Mouse (Mus musculus) gonadal fat pad, adult 2 months (tissue): ENCODE measurements at regions not wholly inside any gene's neighbourhood (a gene's known extent, or its start where the extent isn't known, plus 50 kb on each side); places are given as distances from the start of the nearest gene placed in this dataset.

ENCODE experiments used
- DNase-seq: peaks from one replicate; pipeline ENCODE4 v3.0.0-alpha.2; 2012; ENCODE audit warnings: low read depth

- no peak for DNase-seq
These were observed 156.8 kb upstream of the Zfp618 start for GRCm38 (mm10) chr4:62808553-62808950.

GRCm38 (mm10) chr4:62809048-62809447 lies 156.3 kb upstream of the Zfp618 start:
- no peak for DNase-seq

GRCm38 (mm10) chr4:62819889-62820288 lies 145.5 kb upstream of the Zfp618 start:
- no peak for DNase-seq

GRCm38 (mm10) chr4:62821288-62821687 lies 144.1 kb upstream of the Zfp618 start:
- no peak for DNase-seq

GRCm38 (mm10) chr4:62822568-62822967 lies 142.8 kb upstream of the Zfp618 start:
- DNase-seq = no peak

GRCm38 (mm10) chr4:62823082-62823481 lies 142.3 kb upstream of the Zfp618 start:
- no peak for DNase-seq

- DNase-seq = no peak
These were observed 141.7 kb upstream of the Zfp618 start for GRCm38 (mm10) chr4:62823555-62824250.

- DNase-seq = no peak
These were observed 140.8 kb upstream of the Zfp618 start for GRCm38 (mm10) chr4:62824581-62824980.

GRCm38 (mm10) chr4:62825256-62825655 lies 140.1 kb upstream of the Zfp618 start:
- no peak for DNase-seq

GRCm38 (mm10) chr4:62828963-62829362 lies 136.4 kb upstream of the Zfp618 start:
- DNase-seq = no peak

- no peak for DNase-seq
These were observed 131.4 kb upstream of the Zfp618 start for GRCm38 (mm10) chr4:62833944-62834343.

- DNase-seq = no peak
These were observed 128.5 kb upstream of the Zfp618 start for GRCm38 (mm10) chr4:62836875-62837274.

- no peak for DNase-seq
These were observed 114.8 kb upstream of the Zfp618 start for GRCm38 (mm10) chr4:62850526-62850925.

GRCm38 (mm10) chr4:62853335-62853734 lies 112.0 kb upstream of the Zfp618 start:
- no peak for DNase-seq

GRCm38 (mm10) chr4:62856406-62856805 lies 109.0 kb upstream of the Zfp618 start:
- no peak for DNase-seq

- no peak for DNase-seq
These were observed 102.6 kb upstream of the Zfp618 start for GRCm38 (mm10) chr4:62862756-62863155.

GRCm38 (mm10) chr4:62870391-62870983 lies 94.9 kb upstream of the Zfp618 start:
- DNase-seq = no peak

GRCm38 (mm10) chr4:62872562-62872961 lies 92.8 kb upstream of the Zfp618 start:
- DNase-seq = no peak

GRCm38 (mm10) chr4:62873986-62874385 lies 91.4 kb upstream of the Zfp618 start:
- DNase-seq = no peak

GRCm38 (mm10) chr4:62878063-62878462 lies 87.3 kb upstream of the Zfp618 start:
- no peak for DNase-seq

- peak; percentile 61 for DNase-seq
These were observed 86.4 kb upstream of the Zfp618 start for GRCm38 (mm10) chr4:62878927-62879326.

GRCm38 (mm10) chr4:62881824-62882223 lies 83.5 kb upstream of the Zfp618 start:
- no peak for DNase-seq

GRCm38 (mm10) chr4:62882276-62882675 lies 83.1 kb upstream of the Zfp618 start:
- no peak for DNase-seq

GRCm38 (mm10) chr4:62888736-62889135 lies 76.6 kb upstream of the Zfp618 start:
- DNase-seq = no peak
